Mouse (Mus musculus) gastrocnemius, adult 8-10 months (tissue): Measurements from ENCODE around the gene Ly6g5c. TPM values are rescaled to one million over a fixed set of nuclear protein-coding genes. Genes with fewer than 3 reads are reported as not detected.
A peak's percentile ranks its signal among the peaks of the same experiment; 100 is the strongest.

Source experiments
- DNase-seq, 2 experiments: peaks; one replicate each; pipeline ENCODE4 v3.0.0; 2022; ENCODE audit warnings: low spot score in 2 of 2
- total RNA-seq, 4 experiments: library from RNA; stranded (reverse); gene quantifications; 2 replicates each; pipeline ENCODE4 v1.2.4; 2022

Ly6g5c gene
- total RNA-seq, 4 experiments from 2014 or later = not detected

GRCm38 (mm10) chr17:35080710-35081109 lies 27.4 kb upstream of the Ly6g5c start:
- no peak for DNase-seq

- DNase-seq = no peak
Observed at GRCm38 (mm10) chr17:35082841-35083576, 25.1 kb upstream of the Ly6g5c start.

- DNase-seq = no peak
Observed at GRCm38 (mm10) chr17:35083929-35084497, 24.1 kb upstream of the Ly6g5c start.

- no peak for DNase-seq
Observed at GRCm38 (mm10) chr17:35085208-35085865, 22.7 kb upstream of the Ly6g5c start, which contains the start of gene Ly6g6f. Gene Ly6g6f (minus strand): TSS chr17:35085610.

GRCm38 (mm10) chr17:35088151-35088550 lies 19.9 kb upstream of the Ly6g5c start:
- DNase-seq = no peak

- DNase-seq = peak; percentile 93 to 94
Observed at GRCm38 (mm10) chr17:35088825-35089644, 19.0 kb upstream of the Ly6g5c start, which contains the start of gene Abhd16a. Gene Abhd16a (plus strand): TSS chr17:35089263.

- peak; percentile 22 to 37 for DNase-seq
Observed at GRCm38 (mm10) chr17:35090166-35090932, 17.7 kb upstream of the Ly6g5c start.

GRCm38 (mm10) chr17:35092403-35093198 lies 15.5 kb upstream of the Ly6g5c start:
- no peak for DNase-seq

- no peak for DNase-seq
Observed at GRCm38 (mm10) chr17:35094475-35095365, 13.4 kb upstream of the Ly6g5c start.

- no peak for DNase-seq
Observed at GRCm38 (mm10) chr17:35096597-35096996, 11.5 kb upstream of the Ly6g5c start.

- DNase-seq = no peak
Observed at GRCm38 (mm10) chr17:35097164-35097655, 10.9 kb upstream of the Ly6g5c start.

GRCm38 (mm10) chr17:35100196-35100765 lies 7.8 kb upstream of the Ly6g5c start:
- DNase-seq = no peak

GRCm38 (mm10) chr17:35101161-35101560 lies 6.9 kb upstream of the Ly6g5c start:
- no peak for DNase-seq

GRCm38 (mm10) chr17:35102299-35102698 lies 5.8 kb upstream of the Ly6g5c start:
- DNase-seq = no peak

- DNase-seq = peak; percentile 17 to 30
Observed at GRCm38 (mm10) chr17:35103221-35103690, 4.8 kb upstream of the Ly6g5c start.

- DNase-seq = no peak
Observed at GRCm38 (mm10) chr17:35104079-35104478, 4.0 kb upstream of the Ly6g5c start.

- DNase-seq = no peak
Observed at GRCm38 (mm10) chr17:35104754-35105153, 3.3 kb upstream of the Ly6g5c start.

GRCm38 (mm10) chr17:35105740-35106389 lies 2.2 kb upstream of the Ly6g5c start:
- DNase-seq = no peak
